Mouse (Mus musculus) adrenal gland, adult 18-20 months (tissue): ENCODE results near the gene Sugp2. TPM values are rescaled to one million over a fixed set of nuclear protein-coding genes. Genes with fewer than 3 reads are reported as not detected.
"Not testable (repeated sequence)": the region's sequence is repeated elsewhere in the genome, so short reads cannot be mapped to it uniquely, and the experiment has no call there.

Source experiments
- DNase-seq, 2 experiments: peaks; one replicate each; pipeline ENCODE4 v3.0.0; 2021 to 2022; ENCODE audit warnings: low spot score in 2 of 2
- long read RNA-seq, 2 experiments: library from polyadenylated mRNA; stranded (forward); transcript quantifications; one replicate each; pipeline ENCODE4 v2.0.0; 2021
- total RNA-seq, 2 experiments: library from RNA; stranded (reverse); gene quantifications; 1 replicate in 1 of 2; 2 replicates in 1 of 2; pipeline ENCODE4 v1.2.3; 2021

The Sugp2 gene
- total RNA-seq, result 10 to 100 TPM; 31.4 to 33.7 TPM
- long read RNA-seq, experiment 1, full-length matches to known transcripts, result 6 of 20 reads
- long read RNA-seq, experiment 1, partial matches to known transcripts, result 2 of 20 reads
- long read RNA-seq, experiment 1, other reads (novel, unspliced or antisense), result 12 of 20 reads
- long read RNA-seq, experiment 2, full-length matches to known transcripts, result 1 of 18 reads
- long read RNA-seq, experiment 2, partial matches to known transcripts, result 5 of 18 reads
- long read RNA-seq, experiment 2, other reads (novel, unspliced or antisense), result 12 of 18 reads

DNA sequence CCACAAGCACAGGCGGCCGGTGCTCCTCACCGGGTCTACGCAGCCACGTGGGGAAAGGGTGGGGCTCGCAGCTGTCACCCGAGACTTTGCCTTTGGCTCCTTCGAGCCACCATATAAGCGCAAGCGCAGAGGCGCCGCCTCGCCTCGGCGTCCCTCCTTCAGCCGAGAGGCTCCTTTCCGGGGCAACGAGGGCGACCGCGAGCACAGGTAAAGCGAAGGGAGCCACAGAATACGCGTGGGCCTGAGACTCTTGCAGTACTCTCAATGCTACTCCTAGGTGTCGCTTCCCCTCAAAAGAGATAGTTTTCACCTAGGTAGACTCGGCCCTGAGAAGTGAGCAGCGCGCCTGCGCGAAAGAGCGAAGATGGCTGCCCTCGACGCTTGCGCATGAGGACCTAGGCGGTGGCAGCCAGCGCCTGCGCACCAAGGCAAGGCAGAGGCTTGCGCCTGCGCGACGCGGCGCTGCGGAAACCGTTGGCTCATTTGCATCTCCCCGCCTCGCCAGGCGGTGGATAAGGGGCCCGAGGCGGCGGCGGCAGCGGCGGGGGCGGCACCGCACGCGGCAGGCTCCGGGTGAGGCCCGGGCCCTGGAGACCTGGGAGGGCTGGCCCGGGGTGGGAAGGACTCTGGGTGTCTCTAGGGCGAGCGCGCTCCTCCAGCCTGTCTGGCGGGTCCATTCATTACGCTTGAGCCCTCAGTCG lies at the start of gene Sugp2, which contains the start of gene Armc6:
TSS of gene Sugp2 (plus strand) at position 147 of the 701 bp plus-strand sequence.
TSS of gene Armc6 (minus strand) at position 387 of the 701 bp plus-strand sequence.
- DNase-seq, result peak; percentile 93

DNA sequence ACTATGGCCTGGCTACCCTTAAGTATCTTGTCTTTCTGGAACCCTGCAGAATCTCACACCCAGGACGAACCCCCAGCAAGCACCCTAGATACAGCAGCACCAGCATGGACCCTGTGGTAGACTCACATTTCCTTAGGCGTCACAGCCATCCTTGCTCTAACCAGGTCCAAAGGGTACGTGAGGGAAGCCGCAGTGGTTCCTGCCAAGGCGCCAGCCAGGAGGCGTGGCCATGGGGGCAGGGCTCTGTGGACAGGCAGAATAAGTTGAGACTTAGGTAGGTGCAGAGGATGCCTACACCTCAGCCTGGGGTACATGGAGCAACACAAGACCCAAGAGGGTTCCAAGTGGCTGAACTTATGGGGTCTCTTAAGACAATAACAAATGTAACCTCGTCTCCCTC lies 45.3 kb upstream of the Sugp2 start:
- DNase-seq, result no peak

DNA sequence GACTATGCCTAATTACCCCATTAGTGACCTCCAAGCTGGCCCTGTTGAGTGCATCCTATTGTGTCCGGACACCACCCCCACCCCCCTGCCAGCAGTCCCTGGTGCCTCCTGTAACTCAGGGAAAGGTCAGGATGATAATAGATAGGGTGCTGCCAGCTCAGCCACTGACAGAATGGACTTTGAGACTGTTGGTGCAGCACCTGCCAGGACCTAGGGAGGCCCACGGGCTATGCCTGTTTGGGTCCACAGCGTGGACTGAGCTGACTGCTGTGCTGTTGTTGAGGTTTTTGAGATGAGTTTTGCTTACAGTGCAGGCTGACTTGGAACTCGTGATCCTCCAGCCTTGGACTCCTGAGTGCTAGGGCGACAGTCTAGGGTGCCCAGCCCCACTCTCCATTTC lies 40.8 kb upstream of the Sugp2 start:
- no peak for DNase-seq

DNA sequence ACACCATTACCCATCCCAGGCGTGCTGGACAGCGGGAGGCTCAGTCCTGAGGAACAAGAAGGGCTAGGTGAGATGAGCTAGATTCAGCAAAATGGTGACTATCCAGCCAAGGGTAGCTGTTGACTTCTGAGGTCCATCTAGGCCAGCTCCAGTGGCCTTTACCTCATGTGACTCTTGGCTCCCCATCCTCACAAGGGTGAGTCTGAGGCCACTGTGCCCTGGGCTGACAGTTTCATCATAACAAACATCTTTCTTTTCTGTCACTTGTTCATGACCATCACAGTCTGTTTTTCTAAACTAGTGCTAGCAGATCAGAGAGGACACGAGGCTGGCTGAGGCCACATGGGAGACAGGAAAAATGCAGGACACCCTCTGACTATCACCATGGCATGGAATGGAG lies 39.8 kb upstream of the Sugp2 start:
- no peak for DNase-seq

DNA sequence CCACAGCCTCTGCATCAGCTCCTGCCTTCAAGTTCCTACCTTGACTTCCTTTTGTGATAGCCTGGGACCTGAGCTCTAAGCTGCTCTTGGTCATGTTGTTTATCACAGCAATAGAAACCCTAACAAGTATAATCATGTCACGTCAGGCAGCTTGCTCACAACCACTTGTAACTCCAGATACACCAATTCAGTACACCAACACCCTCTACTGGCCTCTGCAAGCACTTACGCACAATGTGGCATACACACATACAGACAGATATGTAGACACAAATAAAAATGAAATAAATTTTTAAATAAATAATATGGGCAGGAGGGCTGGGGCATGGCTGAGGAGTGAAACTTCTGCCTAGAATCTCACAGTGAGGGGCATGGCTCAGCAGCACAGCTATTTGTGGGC lies 38.3 kb upstream of the Sugp2 start:
- DNase-seq, result no peak

DNA sequence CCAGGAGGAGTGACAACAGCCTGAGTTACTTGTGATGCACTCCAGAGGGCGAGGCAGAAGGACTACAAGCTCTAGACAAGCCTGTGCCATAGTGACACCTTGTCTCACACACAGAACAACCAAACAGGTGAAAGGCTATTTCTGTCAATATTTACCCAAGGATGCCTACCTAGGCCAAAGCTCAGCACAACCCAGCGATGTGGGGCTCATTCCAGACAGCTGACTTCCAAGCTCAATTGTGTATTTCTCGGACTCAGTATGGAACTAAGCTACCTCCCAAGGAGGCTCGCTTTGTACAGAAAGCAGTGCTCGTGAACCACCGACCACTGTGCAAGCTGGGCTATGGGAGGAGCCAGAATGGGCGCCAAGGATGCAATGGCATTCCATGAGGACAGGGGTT lies 36.4 kb upstream of the Sugp2 start:
- no peak for DNase-seq

DNA sequence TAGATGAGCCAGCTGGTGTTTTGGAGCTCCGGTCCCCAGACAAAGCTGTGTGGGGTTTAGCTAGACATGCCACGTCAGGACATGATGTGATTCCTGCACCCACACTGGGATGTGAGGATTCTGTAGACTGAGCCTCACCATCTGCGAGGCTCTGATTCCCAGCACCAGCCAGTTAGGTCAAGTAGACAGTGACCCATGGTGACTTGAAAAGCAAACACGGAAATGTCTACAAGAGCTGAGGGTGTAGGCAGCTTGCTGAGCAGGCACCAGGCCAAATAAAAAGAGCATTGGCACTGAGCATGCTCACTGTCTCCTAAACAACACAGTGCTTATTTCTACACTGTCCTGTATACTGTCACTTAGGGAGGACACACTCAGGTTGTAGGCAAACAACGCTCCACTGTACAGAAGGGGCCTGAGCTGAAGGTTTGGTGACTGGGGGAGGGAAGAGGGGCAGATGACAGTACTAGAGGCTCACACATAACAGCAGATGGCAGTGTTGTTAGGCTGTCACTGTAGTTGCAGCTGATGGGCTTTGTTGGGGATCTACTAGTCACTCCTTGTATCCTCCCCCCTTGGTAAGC lies 33.8 kb upstream of the Sugp2 start:
- no peak for DNase-seq

DNA sequence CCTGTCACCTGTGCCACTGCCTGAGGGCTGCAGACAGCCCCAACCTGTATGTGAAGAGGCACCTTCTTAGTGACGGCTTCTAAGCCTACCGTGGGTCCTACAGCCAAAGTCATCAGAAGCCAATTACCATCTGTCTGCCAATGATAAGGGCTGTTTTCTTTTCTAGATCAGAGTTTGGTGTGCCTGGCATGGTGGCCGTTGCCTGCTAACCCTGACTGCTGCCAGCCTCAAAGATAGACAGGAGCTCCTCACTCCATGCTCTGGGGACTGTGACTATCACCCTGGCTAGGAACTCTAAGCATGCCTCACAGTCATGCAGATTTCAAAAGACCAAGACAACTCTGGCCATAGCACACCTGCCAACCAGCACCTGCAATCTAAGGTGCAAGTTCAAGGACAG lies 32.6 kb upstream of the Sugp2 start:
- DNase-seq, result no peak

DNA sequence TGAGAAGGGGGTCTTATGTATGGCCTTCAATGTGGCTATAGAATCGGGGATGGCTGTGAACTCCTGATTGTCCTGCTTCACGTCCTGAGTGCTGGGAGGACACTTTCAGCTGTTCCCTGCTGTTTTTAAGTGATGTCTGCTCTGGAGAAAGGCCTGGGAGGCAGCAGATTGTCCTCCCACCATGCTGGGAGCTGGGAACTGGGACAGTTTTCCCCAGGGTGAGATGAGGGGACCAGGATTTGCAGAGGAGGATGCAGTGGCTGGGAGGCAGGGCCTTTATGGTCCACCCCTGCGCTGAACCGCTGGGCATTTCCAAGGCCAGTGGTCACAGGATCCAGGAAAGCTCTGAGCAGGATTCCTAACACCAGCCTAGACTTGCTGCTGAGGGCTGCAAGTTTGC lies 31.0 kb upstream of the Sugp2 start:
- no peak for DNase-seq

DNA sequence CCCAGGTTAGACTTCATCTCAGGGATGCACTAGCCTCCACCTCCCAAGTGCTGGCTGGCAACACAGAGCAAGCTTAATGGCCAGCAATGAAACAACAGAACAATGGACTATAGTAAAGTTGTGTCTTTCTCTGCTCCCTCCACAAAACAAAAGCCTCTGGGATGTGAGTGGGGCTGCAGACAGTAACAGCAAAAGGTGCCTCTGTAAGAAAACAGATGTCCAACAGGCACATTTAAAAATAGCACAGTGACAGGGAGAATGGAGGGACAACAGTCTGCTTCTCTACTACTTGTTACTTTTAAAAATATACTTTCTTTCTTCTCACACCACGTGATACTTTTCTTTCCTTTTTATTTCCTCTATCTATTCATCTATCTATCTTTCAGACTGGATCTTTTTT lies 29.3 kb upstream of the Sugp2 start:
- no peak for DNase-seq

DNA sequence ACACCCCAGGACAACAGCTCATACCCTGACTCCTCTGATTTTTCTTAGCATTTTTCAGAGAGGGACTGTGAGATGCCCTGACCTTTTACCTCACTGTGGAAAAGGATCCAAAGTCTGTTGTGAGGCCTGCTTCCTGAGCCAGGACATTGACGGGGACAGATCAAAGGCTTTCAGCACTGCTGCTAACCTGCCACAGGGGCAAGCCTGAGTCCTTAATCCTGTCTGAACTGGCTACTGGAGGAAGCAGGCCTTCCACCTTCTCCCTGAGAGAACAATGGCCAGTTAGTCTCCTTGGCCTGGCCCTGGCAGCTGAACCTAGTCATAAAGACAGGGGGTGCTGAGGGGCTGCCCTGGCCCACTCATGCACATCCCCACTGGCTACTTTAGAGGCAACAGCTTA lies 25.9 kb upstream of the Sugp2 start:
- DNase-seq, result no peak

DNA sequence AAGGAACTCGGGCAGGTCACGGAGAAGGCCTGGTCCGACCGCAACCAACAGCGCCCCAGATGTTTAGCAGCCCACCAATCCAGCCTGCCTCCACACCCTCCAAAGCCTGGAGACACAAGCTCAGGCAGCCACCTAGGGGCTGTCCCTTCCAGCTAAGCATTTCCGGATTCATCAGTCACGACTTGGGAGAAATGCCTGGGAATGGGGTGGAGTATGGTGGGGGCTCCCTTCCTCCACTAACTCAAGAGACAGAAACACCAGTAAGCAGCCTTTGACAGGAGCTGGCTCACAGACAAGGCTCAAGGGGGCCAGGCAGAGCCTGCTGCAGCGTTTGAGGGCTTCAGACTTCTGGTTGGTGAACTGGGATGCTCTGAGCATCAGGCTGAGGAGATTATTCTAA lies 23.5 kb upstream of the Sugp2 start:
- DNase-seq, result no peak

DNA sequence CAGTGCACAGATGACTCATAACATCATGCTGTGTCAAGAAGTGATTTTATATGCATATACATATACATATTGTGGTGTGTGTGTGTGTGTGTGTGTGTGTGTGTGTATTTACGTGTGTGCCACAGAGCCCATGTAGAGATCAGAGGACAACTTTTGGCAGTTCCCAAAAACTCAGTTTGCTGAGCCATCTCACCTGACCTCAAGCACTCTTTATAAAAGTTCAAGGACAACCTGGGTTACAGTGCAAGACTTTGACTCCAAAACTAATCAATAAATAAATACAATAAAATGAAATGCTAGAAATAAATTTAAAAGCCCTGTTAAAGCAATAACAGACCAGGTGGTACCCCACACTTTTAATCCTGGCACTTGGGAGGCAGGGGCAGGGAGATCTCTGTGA lies 22.8 kb upstream of the Sugp2 start:
- DNase-seq, result no peak

DNA sequence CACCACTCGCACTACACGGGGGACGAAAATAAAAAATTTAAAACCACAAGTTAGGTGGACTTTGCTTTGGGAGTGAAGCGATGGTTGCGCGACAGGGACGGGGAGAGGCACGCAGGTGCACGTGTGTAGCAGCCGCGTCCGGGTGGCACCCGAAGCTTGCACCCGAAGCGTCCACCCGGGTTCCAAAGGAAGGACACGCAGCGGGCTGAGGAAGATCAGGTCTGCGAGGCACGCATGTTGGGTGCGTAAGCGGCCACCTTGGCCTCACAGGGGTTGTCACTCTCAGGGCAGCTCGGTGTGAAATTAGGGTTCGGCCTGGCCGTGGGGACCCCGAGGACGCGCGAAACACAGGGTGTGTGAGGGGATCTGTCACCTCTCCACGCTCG lies 22.3 kb upstream of the Sugp2 start:
- DNase-seq, result no peak

DNA sequence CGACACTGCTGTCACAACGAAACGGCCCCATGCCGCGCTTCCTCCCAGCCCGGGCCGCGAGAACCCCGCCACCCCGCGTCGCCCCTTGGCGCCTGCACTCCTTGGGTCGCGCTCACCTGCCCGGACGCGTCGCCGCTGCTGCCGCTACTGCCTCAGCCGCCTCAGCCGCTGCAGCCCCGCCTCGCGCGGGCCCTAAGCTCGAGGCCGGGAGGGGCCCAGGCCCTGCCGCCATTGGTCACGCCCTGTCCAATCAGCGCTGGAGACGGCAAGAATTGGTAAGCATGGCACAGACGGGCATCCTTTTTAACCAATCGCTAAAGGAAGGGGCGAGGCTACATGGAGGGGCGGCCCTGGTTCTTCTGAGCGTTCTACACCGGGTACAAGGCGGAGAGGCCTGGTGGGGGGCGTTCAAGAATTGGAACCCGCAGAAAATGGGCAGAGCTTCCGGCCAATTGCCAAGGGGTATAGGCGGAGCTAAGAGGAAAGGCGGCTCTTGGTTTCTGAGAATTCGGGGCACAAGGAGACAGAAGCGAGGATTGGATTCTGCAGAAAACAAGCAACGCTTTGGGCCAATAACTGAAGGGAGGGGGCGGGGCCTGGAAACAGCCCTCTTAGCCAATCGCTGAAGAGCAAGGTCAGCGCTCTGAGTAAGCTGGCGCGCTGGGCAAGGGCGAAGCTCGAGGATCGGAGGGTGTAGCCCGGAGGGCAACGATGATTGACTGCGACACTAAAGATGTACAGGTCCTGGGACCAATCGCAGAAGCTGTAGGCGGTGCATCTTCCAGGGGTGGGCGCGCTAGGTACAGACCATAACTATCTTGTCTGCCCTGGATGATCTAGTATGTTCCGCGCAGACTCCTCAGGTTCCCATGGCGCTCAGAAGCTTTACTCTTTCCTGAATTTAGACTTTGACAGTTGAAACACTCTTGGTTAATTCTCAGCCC lies 21.6 kb upstream of the Sugp2 start, which contains the start of gene Slc25a42:
TSS of gene Slc25a42 (minus strand) at position 194 of the 944 bp plus-strand sequence.
- peak; percentile 84 to 90 for DNase-seq

DNA sequence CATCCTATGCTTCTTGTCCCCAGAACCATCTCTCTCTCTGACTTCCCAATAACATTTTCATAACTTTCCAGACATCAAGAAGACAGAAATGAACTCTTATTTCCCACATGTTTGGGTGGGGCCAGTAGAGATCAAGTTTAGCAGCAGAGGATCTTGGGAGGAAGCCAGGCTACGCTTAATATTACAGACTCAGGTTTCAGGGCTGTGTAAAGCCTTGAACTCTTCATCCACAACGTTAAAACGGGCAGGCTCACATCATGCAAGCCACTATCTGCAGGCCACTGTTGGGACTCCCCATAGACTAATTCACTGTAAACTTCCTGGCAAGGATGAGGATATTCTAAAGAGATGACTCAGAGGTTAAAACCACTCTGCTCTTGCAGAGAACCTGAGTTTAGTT lies 19.6 kb upstream of the Sugp2 start:
- no peak for DNase-seq

DNA sequence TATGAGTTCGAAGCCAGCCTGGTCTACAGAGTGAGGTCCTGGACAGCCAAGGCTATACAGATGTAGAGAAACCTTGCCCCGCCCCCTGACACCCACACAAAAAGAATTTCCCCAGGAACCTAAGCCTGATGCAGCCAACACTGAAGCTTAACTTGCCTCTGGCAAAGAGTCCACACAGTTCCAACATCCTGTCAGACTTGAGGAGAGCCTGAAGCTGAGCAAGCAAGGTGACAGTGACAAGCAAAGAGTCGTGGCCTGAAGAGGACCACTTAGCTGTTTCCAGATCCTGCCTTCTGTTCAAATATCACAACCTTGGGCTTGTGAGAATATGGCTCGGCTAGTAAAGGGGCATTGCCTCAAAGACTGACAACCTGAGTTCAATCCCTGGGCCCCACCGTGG lies 18.9 kb upstream of the Sugp2 start:
- DNase-seq, result no peak

DNA sequence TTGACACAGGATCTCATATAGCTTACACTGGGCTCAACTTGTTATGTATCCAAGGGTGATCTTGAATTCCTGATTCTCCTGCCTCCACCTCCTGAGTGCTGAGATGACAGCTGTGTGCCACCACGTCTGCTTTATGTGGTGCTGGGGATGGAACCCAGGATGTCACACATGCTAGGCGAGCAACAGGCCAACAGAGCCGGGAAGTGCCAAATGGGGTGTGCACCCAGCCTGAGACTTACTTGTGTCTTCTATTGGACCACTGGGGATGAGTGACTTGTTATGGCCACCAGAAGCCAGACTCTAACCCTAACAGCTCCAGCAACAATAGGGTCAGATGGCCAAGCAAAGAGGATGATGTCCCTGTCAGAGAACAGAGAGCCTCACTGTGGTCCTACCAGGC lies 17.9 kb upstream of the Sugp2 start:
- not testable (repeated sequence) for DNase-seq

DNA sequence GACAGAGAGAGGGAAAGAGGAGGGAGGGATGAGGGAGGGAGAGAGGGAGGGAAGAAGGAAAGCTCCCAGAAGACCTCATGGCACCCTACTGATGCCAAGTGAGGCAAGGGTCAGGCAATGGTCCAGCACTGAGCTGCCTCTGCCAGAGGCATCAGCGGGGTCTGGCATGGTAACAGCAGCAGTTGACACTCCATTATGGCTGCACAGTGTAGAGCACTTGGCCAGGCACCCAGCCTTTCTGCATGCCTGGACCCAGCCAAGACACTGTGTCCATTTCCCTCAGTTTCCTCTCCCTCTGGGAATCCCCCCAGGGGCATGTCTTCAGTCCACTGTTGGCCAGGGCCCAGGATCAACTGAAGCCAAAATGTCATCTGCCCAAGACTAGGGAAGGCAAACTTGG lies 17.5 kb upstream of the Sugp2 start:
- peak in 1 of 2 experiments; percentile 45 for DNase-seq

DNA sequence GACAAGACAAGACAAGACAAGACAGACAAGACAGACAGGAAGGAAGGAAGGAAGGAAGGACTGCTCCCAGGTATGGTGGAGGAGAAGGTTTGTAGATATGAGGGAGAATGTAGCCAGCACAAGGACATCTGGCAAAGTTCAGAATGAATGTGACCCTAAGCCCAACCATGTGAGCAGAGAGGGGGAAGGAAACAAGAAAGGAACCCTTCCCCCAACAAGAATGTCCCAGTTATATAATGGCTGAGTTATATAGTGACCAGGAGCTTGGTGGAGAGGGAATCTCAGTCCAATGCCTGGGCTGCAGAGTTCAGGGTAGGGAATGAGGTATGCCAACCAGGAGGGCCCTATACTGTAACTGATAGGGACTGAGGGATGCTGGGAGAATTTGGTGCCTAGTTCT lies 16.6 kb upstream of the Sugp2 start:
- no peak for DNase-seq

DNA sequence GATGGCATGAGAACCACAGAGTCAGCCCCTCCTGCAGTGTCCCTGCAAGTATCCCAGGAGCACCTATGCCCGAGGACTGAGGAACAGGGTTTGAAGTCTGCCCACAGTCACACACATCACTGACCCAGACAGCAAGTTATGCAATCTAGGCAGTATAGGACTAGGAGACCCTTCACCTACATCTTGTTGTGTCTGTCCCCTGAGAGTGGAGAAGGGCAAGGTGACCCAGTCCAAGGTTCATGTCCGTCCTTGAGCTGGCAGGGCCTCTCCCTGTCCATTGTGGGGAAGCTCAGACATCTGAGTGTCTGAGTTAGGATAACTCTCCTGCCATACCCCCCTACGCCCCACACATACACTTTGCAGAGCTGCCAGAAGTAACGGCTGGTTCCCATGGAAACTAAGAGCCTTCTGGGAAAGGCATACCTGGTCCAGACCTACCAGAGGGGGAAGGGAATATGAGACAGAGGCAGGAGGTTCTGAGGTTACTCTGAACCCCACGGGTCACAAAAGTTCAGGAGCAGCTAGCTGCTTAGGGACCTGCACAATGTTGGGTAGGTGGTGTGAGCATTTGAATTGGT lies 14.8 kb upstream of the Sugp2 start:
- no peak for DNase-seq
